Mouse (Mus musculus) gastrocnemius, postnatal 25 days (tissue): ENCODE data around the gene Gm813. TPM values are rescaled to one million over a fixed set of nuclear protein-coding genes. Genes with fewer than 3 reads are reported as not detected.

Source experiments
- DNase-seq: peaks from one replicate; pipeline ENCODE4 v3.0.0; 2022
- total RNA-seq, 2 experiments: library from RNA; stranded (reverse); gene quantifications; 1 replicate in 1 of 2; 2 replicates in 1 of 2; pipeline ENCODE4 v1.2.3; 2021

Gene Gm813
- total RNA-seq, 2 experiments from 2014 or later: not detected

DNA sequence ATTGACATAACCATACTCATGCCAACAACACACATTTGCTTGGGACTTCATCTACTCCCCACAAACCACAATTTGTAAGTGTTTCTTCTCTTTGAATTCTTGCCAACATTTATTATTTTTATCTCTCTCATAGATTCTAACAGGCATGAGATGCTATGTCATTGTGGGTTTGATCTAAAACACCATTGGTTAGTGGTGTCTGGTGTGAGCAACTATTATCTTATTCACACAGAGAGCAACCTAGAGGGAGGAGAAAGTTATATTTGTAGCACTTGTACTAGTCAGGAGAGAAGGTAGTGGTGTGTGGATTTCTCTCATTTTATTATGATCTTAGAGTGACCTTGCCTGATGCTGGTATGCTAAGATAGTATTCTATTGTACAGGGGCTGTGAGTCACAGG, 12.1 kb downstream of the Gm813 start:
- no peak for DNase-seq

- DNase-seq: no peak
Measured at GRCm38 (mm10) chr16:58603831-58604230, 12.9 kb downstream of the Gm813 start.

GRCm38 (mm10) chr16:58600846-58601245, 15.9 kb downstream of the Gm813 start:
- DNase-seq: peak; percentile 76

- DNase-seq: no peak
Measured at GRCm38 (mm10) chr16:58591299-58591698, 25.5 kb downstream of the Gm813 start.

DNA sequence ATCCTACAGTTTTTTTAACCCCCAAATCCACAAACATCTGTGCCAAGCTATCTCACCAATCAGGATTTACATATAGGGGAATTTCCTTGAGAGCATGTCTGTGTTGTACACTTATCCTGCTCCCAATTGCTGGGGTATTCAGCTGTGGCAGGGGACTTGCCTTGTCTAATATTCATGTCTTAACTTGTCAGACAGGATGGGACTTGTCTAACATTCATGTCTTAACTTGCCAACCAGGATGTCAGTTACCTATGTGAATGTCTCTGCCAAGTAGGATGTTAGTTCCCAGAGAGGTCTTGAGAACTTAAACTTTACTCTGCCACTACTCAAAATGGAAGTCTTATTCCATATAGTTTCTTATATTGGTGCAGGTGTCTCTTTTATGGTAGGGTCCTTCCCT, 27.3 kb downstream of the Gm813 start:
- no peak for DNase-seq

DNA sequence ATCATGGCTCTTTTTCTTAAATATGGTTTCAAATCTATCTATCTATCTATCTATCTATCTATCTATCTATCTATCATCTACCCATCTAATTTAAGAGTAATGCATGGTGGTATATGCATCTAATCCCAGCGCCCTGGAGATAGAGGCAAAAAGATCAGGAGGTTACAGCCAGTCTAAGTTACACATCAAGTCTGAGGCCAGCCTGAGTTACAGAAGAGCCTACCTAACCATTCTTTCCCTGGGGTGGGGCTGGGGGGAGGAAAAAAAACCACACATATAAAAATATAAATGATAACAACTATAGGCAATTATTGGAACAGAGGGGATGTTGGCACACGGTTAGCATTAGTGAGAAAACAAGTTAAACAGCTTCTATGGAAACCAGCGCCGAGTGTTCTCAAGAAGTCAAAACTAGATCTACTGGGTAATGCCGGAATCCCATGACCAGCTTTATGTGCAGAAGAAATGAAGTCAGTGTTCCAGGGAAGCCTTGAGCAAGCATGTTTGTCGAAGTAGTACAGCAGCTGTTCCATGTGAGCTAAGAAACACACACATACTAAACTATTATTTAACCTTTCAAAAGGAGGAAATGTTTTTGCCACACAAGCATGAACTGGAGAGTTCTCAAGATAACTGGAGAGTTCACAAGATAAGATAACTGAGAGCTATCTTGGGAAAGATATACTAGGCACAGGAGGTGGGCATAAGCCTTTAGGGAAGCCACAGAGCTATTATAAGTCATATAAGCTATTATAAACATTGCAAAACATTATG, 42.6 kb downstream of the Gm813 start:
- no peak for DNase-seq

DNA sequence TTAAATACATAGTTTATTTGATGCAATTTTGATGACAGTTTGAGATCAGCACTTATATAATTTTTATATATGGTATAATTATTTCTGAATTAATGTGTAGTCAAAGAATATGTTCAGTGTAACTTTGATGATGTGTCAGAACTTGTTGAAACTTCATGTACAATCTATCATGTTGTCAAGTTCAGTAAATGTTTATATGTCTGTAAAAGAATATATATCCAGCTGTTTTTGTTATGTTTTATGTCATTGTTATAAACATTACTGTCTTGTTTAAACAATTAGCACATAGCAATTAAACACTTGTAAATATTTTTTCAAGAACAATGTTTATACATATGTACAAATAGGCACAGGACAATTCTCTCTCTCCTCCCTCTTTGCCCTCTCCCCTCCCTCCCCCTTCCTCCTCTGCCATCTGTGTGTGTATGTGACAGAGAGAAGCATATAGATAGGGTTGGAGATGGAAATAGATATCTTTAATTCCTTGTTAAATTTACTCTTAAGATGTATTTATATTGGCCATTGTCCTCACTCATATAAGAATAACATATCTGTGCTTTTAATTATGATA, 46.0 kb downstream of the Gm813 start:
- no peak for DNase-seq

Other genes with a start within 250 kb of the Gm813 start
- 1 to 10 TPM; 4.2 to 6.9 TPM for gene Dcbld2, start 208.5 kb downstream of the Gm813 start, total RNA-seq
- gene St3gal6, start 92.7 kb downstream of the Gm813 start, total RNA-seq: 100 to 1,000 TPM in 1 of 2 experiments, 10 to 100 TPM in 1; 92.1 to 102 TPM
- gene E330017A01Rik, start 21.8 kb upstream of the Gm813 start, total RNA-seq: not detected
- gene Cpox, start 53.3 kb upstream of the Gm813 start, total RNA-seq: 10 to 100 TPM; 18.9 to 21.6 TPM
- gene Gpr15, start 102.1 kb upstream of the Gm813 start, total RNA-seq: not detected
- gene Cldnd1, start 110.9 kb upstream of the Gm813 start, total RNA-seq: 10 to 100 TPM; 63.9 to 64.2 TPM
- gene Olfr172, start 146.2 kb upstream of the Gm813 start, total RNA-seq: not detected
- gene Olfr173, start 183.3 kb upstream of the Gm813 start, total RNA-seq: not detected
- gene Olfr175-ps1, start 209.8 kb upstream of the Gm813 start, total RNA-seq: not detected